Mouse (Mus musculus): ENCODE data around the gene Gm43638.
"Not testable (repeated sequence)": the region's sequence is repeated elsewhere in the genome, so short reads cannot be mapped to it uniquely, and the experiment has no call there.

The Gm43638 gene
- long read RNA-seq, experiment 1: 0 reads
- long read RNA-seq, experiment 2: 0 reads

DNA sequence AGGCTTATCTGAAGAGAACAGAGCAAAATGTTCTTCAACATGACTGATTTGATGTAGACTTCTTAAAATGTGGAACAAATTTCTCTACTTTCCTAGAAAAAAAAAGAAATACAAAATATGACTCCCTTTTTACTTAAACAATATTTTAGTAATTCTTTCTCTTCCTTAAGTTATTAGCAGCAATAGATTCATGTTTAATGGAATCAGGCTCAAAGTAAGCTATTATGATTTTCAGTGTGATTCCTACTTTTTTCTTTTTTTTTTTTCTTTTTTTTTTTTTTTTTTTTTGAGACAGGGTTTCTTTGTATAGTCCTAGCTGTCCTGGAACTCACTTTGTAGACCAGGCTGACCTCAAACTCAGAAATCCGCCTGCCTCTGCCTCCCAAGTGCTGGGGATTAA, at the start of gene Gm43638:
Gm43638 (minus strand) TSS at position 101 of the 400 bp plus-strand sequence.
- intact Hi-C loops (cut with DNase I): not testable (repeated sequence)

DNA sequence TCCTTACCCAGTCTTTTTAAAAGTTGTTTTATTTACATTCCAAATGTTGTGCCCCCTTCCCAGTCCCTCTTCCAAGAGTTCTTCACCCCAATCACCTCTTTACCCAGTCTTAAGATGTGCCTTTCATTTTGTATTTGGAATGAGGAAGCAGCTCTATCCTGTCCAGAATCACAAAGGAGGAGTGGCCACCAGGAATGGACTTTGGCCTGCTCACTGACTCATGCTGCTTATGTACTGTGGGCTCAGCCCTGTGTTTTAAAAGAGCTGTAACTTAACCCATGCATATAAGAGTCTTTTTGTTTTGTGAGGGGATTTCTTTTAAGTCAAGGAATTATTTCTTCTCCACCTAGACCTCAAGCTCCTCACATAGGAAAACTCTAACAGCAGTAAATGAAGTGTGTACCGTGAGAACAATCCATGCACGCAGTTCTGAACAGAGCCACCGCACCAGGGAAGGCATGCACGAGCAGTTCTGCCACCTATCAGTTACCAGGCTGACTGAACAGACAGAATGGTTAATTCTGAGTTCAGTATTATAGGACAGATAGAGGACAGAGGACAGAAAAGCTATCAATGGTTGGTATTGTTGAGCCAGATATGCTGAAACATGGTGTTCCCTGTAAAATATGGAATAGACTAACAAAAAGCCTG, 49.5 kb upstream of the Gm43638 start:
- intact Hi-C loops (cut with DNase I): no loop called here

DNA sequence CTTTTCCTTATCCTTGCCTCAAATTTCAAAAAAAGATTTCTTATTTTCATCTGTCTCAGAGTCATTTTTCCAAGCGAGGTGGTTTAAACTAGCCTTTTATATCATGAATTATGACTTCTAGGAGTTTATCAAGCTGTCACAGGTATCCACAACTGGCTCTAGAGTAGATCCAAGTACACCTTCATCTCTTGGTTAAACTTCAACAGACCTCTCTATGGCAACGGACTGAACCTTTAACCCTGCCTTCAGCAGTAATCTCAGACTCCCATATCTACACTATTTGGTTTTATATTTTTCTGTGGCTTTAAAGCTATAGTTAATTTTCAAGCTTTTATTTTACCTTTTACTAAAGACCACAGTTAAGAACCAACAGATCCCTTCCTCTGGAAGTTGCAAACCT, 45.7 kb upstream of the Gm43638 start:
- intact Hi-C loops (cut with DNase I): no loop called here

DNA sequence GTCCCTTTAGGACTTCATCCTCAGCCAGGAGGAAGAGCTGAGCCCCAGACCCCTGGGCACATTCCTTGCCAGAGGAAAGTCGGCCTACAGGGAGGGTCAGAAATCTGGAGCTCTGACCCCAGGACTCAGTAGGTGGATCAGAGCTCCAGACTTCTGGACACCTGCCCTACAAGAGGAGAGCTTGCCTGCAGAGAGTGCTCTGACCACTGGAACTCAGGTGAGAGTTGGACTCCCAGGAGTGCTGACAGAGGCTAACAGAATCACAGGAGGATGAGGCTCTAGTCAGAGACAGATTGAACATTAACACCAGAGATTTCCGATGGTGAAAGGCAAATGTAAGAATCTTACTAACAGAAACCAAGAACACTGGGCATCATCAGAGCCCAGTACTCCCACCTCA, 37.0 kb upstream of the Gm43638 start:
- intact Hi-C loops (cut with DNase I): not testable (repeated sequence)

DNA sequence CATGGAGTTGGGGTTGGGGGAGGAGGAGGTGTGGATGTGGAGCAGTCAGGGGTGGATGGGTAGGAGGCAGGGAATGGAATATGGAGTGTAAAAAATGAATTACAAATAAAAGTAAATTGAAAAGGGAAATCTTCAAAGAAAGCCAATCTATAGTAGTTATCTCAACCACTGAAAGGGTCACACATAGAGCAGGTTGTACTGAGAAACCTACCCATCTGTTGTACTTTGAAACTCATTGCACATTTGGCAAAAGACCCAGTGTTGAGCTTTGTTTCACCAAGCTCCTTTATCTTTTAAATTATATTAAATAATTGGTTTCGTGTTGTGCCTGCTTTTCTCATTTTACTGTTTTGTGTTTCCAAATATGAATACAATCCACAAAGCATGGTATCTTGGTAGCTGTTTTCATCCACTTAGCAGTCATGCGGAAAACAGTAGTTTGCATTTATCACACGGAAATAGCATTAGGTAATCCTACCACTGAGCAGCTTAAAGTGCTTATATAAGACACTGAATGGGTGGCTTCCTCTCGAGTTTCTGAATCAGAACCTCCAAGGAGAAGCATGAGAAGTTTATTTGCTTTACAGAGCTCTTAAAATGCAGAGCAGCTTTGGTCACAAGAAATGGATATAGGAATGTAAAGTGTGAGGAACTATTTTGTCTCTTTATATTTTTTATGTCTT, 19.3 kb upstream of the Gm43638 start:
- intact Hi-C loops (cut with DNase I): no loop called here

DNA sequence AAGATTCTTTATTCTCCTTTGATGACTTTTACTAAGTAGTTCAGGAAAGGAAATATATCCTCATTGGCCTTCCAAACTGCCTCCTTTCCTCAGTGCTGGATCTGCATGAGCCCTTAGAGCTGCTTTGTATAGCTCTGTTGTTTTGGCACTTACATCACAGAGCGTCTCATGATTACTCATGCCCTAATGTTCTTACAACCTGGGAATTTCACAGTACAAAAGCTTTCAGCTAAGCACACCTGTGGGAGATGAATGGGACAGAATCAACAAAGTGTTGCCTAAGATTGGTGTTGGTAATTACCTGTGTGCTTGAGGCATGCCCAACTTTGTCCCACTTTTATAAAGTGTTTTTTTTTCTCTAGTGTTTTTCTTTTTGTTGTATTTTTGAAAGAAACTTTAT, 16.1 kb upstream of the Gm43638 start:
- intact Hi-C loops (cut with DNase I): no loop called here

DNA sequence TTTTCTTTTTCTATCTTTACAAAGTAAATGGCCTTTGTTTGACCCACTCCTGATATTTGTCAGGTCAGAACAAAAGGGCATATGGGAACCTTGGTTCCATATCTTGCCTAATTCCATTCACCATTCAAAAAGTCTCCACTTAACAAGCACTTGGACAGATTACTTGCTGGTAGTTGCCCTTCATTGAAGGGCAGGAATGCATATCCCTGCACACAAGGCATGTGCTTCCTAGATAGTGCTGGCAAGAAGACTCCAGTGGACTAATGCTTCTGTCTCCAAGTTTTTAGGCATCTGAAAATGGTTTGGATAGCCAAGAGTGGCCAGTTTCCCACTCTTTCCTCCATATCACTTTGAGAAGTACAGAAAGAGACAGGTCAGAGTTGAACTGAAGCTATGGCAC, 12.7 kb upstream of the Gm43638 start:
- intact Hi-C loops (cut with DNase I): no loop called here

DNA sequence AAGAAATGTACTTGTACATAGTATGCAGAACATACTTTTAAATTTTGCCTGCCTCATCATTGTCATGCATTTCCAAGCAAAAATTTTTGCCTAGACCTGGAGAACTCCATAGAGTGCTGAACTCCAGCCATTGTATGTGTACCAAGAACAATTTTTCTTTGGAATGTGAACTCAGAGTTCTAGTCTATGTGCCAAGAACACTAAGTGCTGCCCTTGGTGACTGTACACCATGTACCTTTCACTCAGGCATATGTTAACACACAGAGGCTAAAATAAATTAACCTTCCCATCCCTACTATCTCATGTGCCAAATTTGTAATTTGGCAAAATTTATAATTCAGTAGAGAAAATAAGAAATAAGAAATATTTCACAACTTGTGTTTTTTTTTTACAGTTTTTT, 12.3 kb upstream of the Gm43638 start:
- intact Hi-C loops (cut with DNase I): no loop called here

DNA sequence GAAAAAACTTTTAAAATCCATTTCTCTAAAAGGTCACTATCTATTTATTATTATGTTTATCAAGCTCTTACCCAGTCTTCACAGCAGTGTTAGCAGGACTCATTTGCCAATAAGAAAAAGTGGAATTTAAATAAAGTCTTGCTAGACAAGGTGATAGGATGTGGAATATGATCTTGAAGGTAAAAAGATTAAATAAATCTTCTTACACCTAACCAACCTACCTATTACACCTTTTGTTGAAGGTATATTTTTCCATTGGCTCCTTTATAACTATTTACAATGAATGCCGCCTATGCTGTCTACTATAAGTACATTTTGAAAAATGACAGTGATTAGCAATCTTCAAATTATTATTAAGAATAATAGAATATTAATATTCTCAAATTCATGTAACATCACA, 4.2 kb upstream of the Gm43638 start, which contains the start of gene Ugt2a1:
Ugt2a1 (minus strand) TSS at position 101 of the 400 bp plus-strand sequence.
- intact Hi-C loops (cut with DNase I): no loop called here

DNA sequence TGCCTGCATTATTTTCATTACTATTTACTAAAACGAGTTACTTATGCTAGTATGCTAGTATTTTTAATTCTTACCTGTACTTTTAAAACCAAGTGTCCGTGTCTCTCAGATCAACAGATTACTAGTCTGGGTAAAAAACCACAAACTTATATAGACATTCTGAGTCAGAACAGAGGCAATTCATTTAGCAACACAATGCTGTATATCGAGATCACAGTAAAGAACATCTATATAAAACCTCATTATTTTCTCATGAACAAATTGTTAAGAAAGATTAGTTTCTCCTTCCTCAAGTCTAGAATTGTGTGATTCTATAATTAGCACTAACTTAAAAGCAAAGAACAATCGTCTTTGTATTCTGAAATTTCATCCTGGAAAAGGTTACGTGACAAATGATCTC, 4.4 kb downstream of the Gm43638 start, which contains the start of gene Ugt2a2:
Ugt2a2 (minus strand) TSS at position 101 of the 400 bp plus-strand sequence.
- intact Hi-C loops (cut with DNase I): no loop called here

DNA sequence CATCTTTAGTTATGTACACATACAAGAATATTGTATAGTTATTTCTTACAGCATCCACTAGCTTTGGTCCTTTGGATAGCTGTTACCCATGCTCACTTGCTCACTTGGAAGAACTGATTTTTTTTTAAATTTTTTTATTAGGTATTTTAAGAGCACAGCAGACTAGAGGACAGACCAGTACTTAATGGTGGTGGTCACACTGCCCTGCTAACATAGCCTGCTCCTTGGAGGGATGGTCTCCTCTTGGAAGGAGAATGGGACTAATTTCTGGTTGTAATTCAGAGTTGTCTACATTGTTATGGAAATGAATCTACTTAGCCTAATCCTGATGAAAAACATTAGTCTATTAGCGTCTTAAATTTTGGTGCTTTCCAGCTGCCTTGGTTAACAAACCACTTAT, 27.8 kb downstream of the Gm43638 start:
- intact Hi-C loops (cut with DNase I): no loop called here

DNA sequence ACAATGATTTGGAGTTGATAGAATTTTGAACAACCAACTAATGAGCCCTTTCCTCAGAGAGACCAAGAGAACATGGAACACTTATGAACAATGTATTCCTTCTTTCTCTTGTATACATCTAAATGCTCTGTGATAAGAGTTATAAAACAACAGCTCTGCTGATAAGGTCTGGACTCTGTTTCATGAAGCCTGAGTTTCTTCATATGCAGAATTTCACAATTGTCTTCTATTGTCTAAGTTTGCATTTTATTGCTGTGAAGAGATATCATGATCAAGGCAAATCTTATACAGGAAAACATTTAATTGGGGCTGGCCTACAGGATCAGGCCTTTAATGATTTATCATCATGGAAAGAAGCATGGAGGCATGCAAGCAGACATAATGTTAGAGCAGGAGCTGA, 28.9 kb downstream of the Gm43638 start:
- intact Hi-C loops (cut with DNase I): no loop called here

DNA sequence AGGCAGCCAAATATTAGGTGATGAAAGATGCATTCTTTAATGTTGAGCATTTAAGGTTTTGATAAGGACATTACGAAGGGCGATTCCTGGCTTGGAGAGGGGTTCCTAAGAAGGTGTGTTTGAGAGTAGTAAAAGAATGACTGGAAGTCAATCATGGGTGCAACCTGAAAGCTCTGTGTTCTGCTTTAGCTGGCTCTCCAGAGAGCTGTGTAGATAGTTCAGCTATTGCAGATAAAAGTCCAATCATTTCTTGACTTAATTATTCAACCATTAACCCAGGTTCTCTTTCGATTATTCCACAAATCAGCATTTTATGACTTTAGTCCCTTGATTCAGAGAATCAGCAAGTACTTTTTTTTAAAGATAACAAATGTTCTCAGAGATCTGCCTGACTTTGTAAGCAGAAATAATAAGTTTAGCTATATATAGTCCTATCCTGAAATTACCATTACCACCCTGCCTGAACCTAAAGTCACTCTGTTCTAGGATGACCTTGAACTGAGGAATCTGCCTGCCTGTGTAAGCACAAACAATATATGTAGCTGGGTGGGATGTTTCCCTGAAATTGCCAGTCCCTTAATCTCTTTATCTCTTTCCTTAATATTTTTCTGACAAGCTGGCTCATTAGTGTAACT, 30.3 kb downstream of the Gm43638 start:
- intact Hi-C loops (cut with DNase I): no loop called here

DNA sequence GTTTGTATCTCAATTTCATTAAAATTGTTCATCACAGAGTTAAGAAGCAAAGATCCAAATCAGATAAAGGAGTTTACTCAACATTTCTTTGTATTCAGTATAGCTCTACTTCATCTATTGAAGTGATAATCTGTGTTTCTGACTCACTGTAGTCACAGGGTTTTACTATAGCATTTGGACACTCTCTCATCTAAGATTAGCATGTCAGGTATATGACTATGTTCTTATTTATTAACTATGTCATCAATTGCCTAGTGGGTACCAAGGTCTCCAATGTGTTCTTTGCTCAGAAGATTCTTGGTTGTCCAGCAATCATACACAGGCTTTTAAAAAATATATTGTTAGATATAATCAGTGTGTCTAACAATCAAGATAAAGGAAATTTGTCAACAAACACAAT, 31.1 kb downstream of the Gm43638 start:
- intact Hi-C loops (cut with DNase I): no loop called here

DNA sequence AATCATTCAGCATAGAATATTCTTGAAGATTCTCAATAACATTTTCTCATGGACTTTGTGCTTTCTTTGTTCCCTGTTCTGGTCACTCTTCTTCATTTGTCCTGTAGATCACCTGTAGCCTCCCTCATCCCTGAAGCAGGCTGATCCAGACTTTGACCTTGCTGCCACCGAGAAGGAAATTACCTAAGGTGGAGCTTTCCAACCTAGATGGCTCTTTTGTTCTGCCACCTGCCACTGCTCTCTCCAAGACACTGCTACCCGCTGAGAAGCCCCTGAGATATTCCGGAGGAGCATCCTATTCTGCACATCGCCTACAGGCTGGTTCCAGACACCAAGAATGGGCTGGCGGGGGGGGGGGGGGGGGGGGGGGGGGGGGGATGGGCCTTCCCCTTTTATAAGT, 34.1 kb downstream of the Gm43638 start:
- intact Hi-C loops (cut with DNase I): not testable (repeated sequence)

DNA sequence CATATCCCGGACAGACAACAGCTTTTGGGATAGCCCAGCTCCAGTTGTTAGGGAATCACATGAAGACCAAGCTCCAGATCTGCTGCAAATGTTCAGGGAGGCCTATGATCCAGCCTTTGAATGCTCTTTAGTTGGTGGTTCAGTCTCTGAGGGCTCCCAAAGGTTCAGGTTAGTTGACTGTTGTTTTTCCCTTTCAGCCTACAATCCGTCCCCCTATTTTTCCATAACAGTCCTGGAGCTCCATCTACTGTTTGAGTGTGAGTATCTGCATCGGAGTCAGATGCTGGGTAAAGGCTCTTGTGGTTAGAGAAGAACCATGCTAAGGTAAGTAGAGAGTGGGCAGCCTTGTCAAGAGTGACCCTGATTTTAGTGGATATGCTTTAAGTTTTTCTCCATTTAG, 50.3 kb downstream of the Gm43638 start:
- intact Hi-C loops (cut with DNase I): no loop called here

DNA sequence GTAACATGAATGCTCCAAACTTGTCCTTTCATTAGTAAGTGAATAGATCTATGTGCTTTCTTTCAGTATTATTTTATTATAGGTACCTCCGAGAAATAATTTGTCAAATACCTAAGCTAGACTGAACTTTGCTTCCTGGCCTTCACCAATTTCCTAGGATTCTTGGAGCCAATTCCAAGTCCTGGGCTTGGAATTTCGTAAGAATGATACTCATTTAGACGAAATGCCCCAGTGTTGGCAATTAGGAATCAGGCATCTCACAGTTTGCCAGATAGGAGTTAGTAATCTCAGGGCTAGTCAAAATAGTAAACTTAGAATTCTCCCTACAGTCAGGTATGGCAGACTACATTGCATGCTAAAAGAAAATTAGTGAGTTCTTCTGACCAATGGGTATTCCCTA, 60.9 kb downstream of the Gm43638 start:
- intact Hi-C loops (cut with DNase I): no loop called here

DNA sequence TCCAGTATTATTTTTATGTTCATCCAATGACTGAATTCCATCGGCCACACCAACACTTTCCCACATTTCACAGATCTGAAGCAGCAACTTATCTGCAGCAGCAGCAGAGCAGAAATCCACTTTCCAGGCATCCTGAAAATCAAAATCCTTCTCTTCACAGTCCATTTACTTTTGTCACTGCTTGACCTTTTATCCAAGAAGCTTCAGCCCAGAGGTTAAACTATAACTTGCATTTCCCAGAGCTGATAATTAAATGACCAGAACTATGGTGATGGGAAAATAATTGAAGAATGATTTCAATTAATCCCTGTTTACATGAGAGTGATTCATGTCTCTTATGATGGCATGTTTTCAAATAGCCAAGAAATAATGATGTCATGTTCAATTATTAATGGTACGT, 62.6 kb downstream of the Gm43638 start, which contains the start of gene Ugt2b38:
Ugt2b38 (minus strand) TSS at position 163 of the 400 bp plus-strand sequence.
- intact Hi-C loops (cut with DNase I): not testable (repeated sequence)
